Mouse (Mus musculus) CD4-positive naive resting alpha-beta T cell, adult 57 days (primary cell): ENCODE data around the gene H2afy. TPM values are rescaled to one million over a fixed set of nuclear protein-coding genes. Genes with fewer than 3 reads are reported as not detected.

Source experiments
- total RNA-seq: library from RNA; stranded (reverse); gene quantifications from one replicate; pipeline ENCODE4 v1.2.4, GENCODE M21; 2023

The H2afy gene
- 328 TPM for total RNA-seq

GRCm38 (mm10) chr13:56136200-56136599 lies at the start of gene H2afy:
TSS of gene H2afy (minus strand) at chr13:56136361.

DNA sequence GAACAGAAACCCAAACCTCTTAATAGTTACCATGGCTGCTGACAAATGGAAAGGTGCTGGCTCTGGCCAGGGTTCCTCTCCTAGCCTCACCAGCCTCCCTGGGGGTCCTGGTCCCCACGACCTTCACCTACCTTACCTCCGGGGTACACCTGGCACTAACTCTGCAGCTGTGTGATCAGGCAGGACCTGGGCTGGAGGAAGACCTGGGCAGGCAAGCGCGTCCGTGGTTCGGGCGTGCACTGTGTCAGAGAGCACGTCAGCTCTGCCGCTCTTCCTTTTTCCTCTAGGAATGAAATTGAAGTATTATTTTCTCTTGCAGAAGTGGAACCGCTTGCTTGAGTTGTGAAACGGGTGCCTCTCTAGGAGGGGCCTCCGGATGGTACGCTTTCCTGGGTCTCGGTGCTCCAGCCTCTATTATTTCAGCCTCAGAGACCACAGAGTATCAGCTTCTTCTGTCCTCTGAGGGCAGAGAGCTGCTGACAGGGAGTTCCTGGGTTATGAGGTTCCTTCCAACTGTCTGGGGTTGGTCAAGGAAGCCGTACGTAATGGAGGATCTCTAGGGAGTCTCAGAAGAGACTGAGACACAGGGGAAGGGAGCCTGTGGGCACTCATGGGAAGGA lies 42.4 kb upstream of the H2afy start, which contains the start of gene Tifab:
Tifab (minus strand) TSS at position 470 of the 620 bp plus-strand sequence.

Other genes with a start within 250 kb of the H2afy start
- gene Tifab, start 42.5 kb upstream of the H2afy start, total RNA-seq: 2.5 TPM
- not detected for gene Neurog1, start 115.8 kb upstream of the H2afy start, total RNA-seq
- not detected for gene Cxcl14, start 160.2 kb upstream of the H2afy start, total RNA-seq